Mouse (Mus musculus): ENCODE measurements around the gene Cebpzos.

GRCm38 (mm10) chr17:78966092-78966883 is 50.0 kb downstream of the Cebpzos start:
- no peak for TF ChIP-seq GATA1 (IDR thresholded peaks at IDR 0.05; ENCODE audit: borderline replicate concordance, low read length)
- TF ChIP-seq FLI1 (IDR thresholded peaks at IDR 0.05; ENCODE audit: low read length): no peak

Data from megakaryocyte, embryonic 14.5 days (primary cell).